Mouse (Mus musculus): ENCODE results near the gene Tmx2. TPM values are rescaled to one million over a fixed set of nuclear protein-coding genes. Genes with fewer than 3 reads are reported as not detected.
A peak's percentile ranks its signal among the peaks of the same experiment; 100 is the strongest.

Tmx2 gene
- polyA plus RNA-seq, 1 experiment from 2014 or later: 81.7 TPM

- no peak for ATAC-seq
- Histone ChIP-seq H3K27ac (ENCODE audit: low read depth, low read length) (peak overlapping the region; percentile 68), H3K9ac (ENCODE audit: low read depth, low read length) (no peak overlapping the region), H3K4me3 (ENCODE audit: low read depth, low read length) (no peak overlapping the region), H3K27me3 (replicated peaks; ENCODE audit: control insufficient read depth, insufficient read depth, low read length) (no peaks in the 10 kb centered on the region), H3K4me1 (replicated peaks; ENCODE audit: control insufficient read depth, insufficient read depth, low read length) (peaks cover 14% of the 10 kb centered on the region), H3K4me2 (replicated peaks; ENCODE audit: low read depth) (no peak overlapping the region), H3K9me3 (ENCODE audit: control insufficient read depth) (no peaks in the 10 kb centered on the region), H3K36me3 (ENCODE audit: control insufficient read depth, insufficient read depth) (peaks cover 20% of the 10 kb centered on the region)
- 43% methylated on average over 2 of the region's 2 CpGs for WGBS
- no peak for TF ChIP-seq CTCF (IDR thresholded peaks at IDR 0.05; ENCODE audit: low read depth)
These were observed 56.3 kb downstream of the Tmx2 start for GRCm38 (mm10) chr2:84622668-84623067.

Other genes starting within 250 kb of the Tmx2 start
- gene Tfpi, start 202.4 kb downstream of the Tmx2 start, polyA plus RNA-seq (2015; fragmentation: Nextera tagmentation; extraction: Ambion mirVana): 31.3 and 33.4 TPM in 2 replicates
- gene Ctnnd1, start 28.4 kb downstream of the Tmx2 start, polyA plus RNA-seq (2015; fragmentation: Nextera tagmentation; extraction: Ambion mirVana): 45.4 and 46.1 TPM in 2 replicates
- gene Btbd18, start 20.1 kb downstream of the Tmx2 start, polyA plus RNA-seq (2015; fragmentation: Nextera tagmentation; extraction: Ambion mirVana): 0.07 TPM in 1 of 2 replicates, not detected in the other
- 83.4 and 90.7 TPM in 2 replicates for gene Selenoh, start 8.4 kb downstream of the Tmx2 start, polyA plus RNA-seq (2015; fragmentation: Nextera tagmentation; extraction: Ambion mirVana)
- gene Gm28635, start 1.1 kb downstream of the Tmx2 start, polyA plus RNA-seq (2015; fragmentation: Nextera tagmentation; extraction: Ambion mirVana): not detected in 2 replicates
- 20.6 and 21.0 TPM in 2 replicates for gene Med19, start 738 bp downstream of the Tmx2 start, polyA plus RNA-seq (2015; fragmentation: Nextera tagmentation; extraction: Ambion mirVana)
- 27.6 and 28.4 TPM in 2 replicates for gene Zdhhc5, start 36.0 kb upstream of the Tmx2 start, polyA plus RNA-seq (2015; fragmentation: Nextera tagmentation; extraction: Ambion mirVana)
- gene Clp1, start 48.2 kb upstream of the Tmx2 start, polyA plus RNA-seq (2015; fragmentation: Nextera tagmentation; extraction: Ambion mirVana): 18.1 and 21.8 TPM in 2 replicates
- gene Ypel4, start 54.9 kb upstream of the Tmx2 start, polyA plus RNA-seq (2015; fragmentation: Nextera tagmentation; extraction: Ambion mirVana): 1.8 and 1.9 TPM in 2 replicates
- 2.2 and 2.5 TPM in 2 replicates for gene Gm19426, start 64.5 kb upstream of the Tmx2 start, polyA plus RNA-seq (2015; fragmentation: Nextera tagmentation; extraction: Ambion mirVana)
- gene Serping1, start 96.3 kb upstream of the Tmx2 start, polyA plus RNA-seq (2015; fragmentation: Nextera tagmentation; extraction: Ambion mirVana): 49.4 and 50.7 TPM in 2 replicates
- 115 and 117 TPM in 2 replicates for gene Ube2l6, start 119.7 kb upstream of the Tmx2 start, polyA plus RNA-seq (2015; fragmentation: Nextera tagmentation; extraction: Ambion mirVana)
- 0.46 and 0.81 TPM in 2 replicates for gene Smtnl1, start 143.5 kb upstream of the Tmx2 start, polyA plus RNA-seq (2015; fragmentation: Nextera tagmentation; extraction: Ambion mirVana)
- gene Timm10, start 147.9 kb upstream of the Tmx2 start, polyA plus RNA-seq (2015; fragmentation: Nextera tagmentation; extraction: Ambion mirVana): 51.9 and 59.2 TPM in 2 replicates
- 3.6 and 4.1 TPM in 2 replicates for gene Slc43a1, start 159.7 kb upstream of the Tmx2 start, polyA plus RNA-seq (2015; fragmentation: Nextera tagmentation; extraction: Ambion mirVana)
- gene Rtn4rl2, start 207.6 kb upstream of the Tmx2 start, polyA plus RNA-seq (2015; fragmentation: Nextera tagmentation; extraction: Ambion mirVana): 0.98 and 1.0 TPM in 2 replicates

All from intestine, postnatal 0 days (tissue).